Mouse (Mus musculus) gonadal fat pad, adult 2 months (tissue): ENCODE data around the gene Fam57a. TPM values are rescaled to one million over a fixed set of nuclear protein-coding genes. Genes with fewer than 3 reads are reported as not detected.
"Not testable (repeated sequence)": the region's sequence is repeated elsewhere in the genome, so short reads cannot be mapped to it uniquely, and the experiment has no call there.

Source experiments
- DNase-seq: peaks from one replicate; pipeline ENCODE4 v3.0.0-alpha.2; 2012; ENCODE audit warnings: low read depth
- polyA plus RNA-seq: library from polyadenylated mRNA; depleted of rRNA; stranded (reverse); fragments of >200 nt; gene quantifications from 2 replicates; pipeline ENCODE4 v1.2.3, GENCODE M21; 2012

Gene Fam57a
- polyA plus RNA-seq, 1 experiment = 9.2 TPM

- peak; percentile 88 for DNase-seq
Observed at GRCm38 (mm10) chr11:76180146-76180540, 672 bp downstream of the Fam57a start.

DNA sequence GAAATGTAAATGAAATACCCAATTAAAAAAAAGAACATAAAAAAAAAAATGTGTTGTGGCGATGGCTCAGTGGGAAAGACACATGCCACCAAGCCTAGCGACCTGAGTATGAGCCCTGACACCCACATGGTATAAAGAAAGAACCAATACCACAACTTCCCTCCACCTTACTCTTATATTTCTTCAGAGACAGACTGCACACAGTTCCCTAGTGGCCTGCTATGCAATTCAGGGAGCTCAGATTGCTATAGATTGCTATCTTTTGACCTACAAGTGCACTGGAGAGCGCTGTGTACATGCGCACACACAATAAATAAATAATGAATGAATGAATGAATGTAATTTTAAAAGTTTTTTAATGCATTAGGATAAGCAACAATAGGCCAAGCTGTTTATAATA lies 4.3 kb downstream of the Fam57a start:
- no peak for DNase-seq

DNA sequence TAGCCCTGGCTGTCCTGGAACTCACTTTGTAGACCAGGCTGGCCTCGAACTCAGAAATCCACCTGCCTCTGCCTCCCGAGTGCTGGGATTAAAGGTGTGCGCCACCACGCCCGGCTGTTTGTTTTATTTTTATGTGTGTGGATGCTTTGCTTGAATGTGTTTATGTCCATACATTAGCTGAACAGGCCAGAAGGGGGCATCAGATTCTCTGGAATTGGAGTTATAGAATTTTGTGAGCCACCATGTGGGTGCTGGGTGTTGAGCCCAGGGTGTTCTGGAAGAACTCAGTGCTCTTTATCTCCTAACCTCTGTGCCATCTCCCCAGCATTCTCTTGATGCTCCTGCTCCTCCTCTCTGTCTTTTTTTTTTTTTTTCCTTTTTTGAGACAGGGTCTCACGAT lies 7.4 kb downstream of the Fam57a start:
- DNase-seq = no peak

DNA sequence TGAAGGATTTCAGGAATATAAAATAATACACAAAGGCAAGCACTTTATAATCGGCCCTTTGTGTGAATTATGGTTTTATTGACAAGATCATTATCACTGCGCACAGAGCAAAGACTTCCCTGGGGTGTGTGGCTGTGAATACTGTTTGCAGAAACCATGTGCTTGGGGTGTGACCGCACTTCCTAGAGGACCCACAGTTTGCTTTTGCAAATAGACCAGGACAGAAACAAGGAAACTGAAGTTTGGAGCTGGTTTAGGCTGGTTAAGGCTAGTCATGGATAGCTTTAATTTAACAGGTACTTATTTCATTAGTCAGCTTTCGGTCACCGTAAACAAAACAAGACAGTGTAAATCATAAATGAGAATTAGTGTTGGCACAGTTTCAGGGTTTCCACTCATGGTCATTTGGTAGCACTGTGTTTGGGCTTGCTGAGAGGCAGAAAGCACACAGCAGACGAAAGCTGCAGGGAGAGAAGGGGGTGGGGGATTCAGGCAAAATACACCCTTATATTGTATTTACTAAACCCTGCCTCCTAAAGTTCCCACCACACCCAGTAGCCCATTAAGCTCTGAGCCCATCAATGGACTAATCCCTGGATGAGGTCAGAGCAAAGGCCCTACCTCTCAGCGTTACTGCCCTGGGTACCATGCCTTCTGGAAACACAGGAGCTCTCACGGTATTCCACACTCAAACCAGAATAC lies 17.0 kb downstream of the Fam57a start:
- DNase-seq = no peak

- DNase-seq = no peak
Observed at GRCm38 (mm10) chr11:76196977-76197469, 17.6 kb downstream of the Fam57a start.

DNA sequence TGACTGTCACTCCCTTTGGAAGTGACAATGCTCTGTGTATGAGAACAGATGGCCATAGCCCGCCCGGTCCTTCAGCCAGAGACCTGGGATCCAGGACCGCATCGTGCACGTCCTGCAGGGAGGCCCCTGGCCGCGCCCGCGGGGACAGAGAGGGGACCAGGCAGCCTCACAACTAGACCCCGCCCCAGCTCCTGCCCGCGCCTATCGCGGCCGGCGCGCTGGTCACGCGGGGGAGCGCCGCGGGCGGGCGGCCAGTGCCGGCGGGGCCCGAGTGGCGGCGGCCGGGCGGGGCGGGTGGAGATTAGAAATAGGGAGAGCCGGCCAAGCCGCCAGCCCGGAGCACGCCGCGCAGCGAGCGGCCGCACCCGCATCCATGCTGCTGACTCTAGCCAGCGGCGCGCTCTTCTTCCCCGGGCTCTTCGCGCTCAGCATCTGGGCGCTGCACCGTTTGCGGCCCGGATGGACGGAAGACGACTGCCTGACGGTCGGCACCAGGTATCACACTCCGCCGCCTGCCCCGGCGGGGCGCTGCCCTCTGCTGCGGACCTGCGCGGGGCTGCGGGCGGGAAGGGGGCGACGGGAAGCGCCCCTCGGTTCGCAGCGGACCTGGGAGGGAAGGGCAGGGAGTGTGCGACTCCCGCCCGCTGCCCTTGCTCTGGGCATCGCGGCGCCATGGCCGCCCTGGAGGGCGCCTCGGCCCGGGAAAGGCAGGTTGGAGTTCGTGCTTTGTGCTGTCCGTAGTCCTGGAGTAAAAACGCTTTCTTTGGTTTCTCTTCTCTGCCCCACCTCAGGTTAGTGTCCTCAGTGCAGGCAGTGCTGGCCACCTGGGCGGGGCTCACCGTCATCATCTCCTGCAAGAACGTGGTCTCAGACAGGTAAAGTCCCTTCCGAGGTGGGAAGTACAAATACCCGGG lies 22.5 kb downstream of the Fam57a start:
- no peak for DNase-seq

GRCm38 (mm10) chr11:76206793-76207192 lies 27.3 kb downstream of the Fam57a start:
- DNase-seq = no peak

DNA sequence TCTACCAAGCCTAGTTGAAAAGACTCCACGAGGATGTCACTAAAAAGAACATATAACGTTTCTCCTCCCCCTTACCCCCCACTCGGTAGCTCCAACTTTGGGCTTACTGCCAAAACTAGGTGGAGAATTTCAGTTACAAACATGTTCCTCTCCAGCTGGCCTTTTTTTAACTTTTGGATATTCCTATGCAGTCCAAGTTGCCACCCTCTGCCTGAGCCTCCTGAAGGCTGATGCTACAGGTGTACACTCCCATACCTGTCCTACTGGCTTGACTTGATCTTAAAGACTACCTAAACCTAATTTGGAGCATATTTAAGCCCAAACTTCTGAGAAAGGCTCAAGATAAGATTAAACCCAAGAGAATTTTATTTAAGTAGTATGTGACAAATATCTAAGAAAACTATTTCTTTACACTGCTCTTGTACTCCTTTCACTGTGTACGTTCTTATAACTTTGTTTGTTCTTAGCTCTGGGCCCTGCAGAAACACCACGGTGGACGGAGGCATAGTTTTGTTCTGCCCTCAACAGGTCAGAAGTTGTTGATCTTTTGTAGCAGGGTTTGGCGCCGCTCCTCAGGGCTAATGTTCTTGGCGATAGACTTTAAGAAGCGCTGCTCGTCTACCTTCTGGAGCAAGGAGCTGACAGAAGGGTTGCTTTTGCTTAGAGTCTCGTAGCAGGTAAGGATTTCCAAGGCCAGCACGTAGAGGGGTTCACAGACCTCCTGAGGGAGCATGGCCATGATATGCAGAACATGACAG lies 30.9 kb downstream of the Fam57a start:
- no peak for DNase-seq

DNA sequence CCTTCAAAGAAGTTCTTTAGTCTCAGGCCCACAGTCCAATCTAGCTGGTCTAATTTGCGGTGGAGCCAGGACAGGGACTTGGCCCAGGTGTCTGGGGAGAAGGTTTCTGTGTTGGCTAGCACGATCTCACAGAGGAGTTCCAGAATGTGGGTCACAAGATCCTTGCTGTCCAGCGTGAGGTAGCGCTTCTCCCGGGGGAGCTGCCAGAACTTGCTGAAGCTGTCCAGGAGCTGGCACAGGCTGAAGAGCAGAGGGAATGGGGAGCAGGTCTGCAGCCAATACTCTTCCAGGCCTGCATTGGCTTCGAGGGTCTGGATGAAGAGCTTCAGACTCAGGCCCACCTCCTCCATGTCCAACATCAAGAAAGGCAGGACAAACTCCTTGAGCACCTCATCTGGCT lies 32.1 kb downstream of the Fam57a start:
- not testable (repeated sequence) for DNase-seq

DNA sequence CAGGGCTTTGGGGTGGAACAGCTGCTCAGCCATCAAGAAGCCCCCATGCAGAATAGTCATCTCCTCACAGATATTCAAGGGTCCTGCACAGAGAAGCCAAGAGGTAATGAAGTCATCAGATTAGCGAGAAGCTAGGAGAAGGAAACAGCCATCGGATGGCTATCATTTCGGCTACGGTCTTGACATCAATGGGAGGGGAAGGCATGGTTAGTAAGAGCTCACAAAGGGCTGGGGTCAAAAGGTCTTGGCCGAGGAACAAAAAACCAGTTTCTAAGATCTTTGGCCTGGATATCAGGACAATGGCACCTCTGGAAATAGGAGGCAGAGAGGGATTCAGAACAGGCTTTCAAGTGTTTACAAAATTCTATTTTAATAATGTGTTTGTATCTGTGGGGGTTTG lies 34.4 kb downstream of the Fam57a start:
- DNase-seq = no peak

DNA sequence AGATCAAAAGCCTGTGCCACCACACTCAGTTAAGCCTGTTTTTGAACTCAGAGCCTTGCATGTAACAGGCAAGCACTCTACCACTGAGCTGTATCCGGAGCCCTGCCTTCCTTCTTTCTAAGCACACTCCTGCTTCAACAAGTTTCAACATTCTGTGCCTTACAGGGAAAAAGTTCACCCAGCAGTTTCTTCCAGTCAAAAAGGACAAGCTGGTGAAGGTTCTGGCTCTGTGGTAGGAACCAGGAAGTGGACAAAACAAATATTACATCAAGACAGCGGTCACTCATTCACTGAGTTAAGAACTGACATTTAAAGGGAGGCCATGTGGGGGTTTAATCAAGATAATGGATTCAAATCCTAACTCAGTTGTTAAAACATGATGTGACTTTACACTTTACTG lies 35.5 kb downstream of the Fam57a start:
- no peak for DNase-seq

DNA sequence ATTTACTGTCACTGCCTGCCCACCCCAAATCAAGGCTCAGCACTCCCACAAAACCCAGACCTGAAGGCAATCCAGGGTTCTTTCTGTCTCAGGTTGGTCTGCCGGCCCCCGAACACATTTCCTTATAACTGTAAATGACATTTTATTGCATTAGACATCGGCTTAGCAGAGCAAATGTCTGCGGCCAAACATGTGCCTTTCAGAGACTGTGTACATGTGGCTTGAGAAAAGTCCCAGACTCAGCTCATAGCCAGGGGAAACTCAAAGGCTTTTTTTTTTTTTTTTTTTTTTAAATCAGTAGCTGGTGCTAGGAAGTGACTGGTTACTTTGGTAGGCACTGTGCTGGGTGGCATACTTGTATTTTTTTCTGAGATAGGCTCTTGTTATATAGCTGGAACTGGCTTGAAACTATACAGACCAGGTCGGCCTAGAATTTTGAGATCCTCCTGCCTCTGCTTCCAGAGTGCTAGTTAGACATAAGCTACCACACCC lies 36.6 kb downstream of the Fam57a start:
- DNase-seq = no peak

GRCm38 (mm10) chr11:76216681-76217389 lies 37.4 kb downstream of the Fam57a start:
- DNase-seq = peak; percentile 100

- DNase-seq = peak; percentile 61
Observed at GRCm38 (mm10) chr11:76217390-76217800, 37.9 kb downstream of the Fam57a start, which contains the start of the genes Dbil5 and Gemin4. Dbil5 (plus strand) TSS chr11:76217608. Gemin4 (minus strand) TSS chr11:76217664.

- no peak for DNase-seq
Observed at GRCm38 (mm10) chr11:76224631-76225030, 45.2 kb downstream of the Fam57a start.

DNA sequence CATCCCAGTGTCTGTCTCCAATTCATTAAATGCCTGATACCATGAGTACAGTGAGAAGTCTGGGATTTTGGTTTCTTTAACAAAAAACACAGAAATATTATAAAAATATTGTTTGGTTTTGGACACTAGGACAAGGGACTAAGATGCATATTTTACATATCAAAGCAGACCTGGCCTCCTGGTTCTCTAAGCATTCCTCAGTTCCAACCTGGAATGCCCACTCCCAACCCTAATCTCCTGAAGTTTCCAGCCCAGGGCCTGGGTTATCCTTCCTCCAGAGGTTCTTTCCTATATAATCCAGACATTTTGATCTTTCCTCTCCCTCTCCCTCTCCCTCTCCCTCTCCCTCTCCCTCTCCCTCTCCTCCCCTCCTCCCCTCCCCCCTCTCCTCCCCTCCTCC lies 45.6 kb downstream of the Fam57a start:
- no peak for DNase-seq

DNA sequence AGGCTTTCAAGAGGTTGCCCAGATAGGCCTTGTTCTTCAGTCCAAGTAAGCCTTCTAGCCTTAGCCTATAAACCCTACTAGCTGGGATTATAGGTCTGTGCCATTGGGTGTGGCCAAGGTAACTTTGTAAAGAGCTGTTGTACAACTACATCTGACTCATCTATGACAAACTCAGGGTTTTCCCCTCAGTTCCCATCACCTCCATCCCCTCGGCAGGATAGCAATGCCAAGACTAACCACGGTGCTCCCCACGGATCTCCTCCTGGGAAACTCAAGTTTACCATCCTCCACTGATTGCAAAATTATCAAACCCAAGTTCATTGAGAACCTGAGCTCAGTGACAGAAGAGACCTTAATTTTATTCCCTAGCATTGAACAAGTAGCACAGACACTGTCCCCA lies 56.7 kb downstream of the Fam57a start:
- no peak for DNase-seq

DNA sequence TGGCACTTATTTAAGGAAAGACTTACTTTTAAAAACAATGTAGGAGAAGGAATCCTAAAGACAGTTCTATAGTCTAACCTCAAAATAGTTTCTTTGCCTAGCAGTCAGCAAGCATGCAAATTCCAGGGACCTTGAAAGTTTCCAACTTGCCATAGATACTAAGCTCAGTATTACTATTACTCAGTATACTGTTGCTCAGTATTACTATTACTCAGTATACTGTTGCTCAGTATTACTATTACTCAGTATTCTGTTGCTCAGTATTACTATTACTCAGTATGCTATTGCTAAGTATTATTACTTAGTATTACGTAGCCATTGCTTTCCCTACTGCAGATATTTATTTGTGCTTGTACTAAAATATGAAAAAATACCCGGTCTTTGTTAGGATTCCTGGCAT lies 60.3 kb downstream of the Fam57a start:
- no peak for DNase-seq

DNA sequence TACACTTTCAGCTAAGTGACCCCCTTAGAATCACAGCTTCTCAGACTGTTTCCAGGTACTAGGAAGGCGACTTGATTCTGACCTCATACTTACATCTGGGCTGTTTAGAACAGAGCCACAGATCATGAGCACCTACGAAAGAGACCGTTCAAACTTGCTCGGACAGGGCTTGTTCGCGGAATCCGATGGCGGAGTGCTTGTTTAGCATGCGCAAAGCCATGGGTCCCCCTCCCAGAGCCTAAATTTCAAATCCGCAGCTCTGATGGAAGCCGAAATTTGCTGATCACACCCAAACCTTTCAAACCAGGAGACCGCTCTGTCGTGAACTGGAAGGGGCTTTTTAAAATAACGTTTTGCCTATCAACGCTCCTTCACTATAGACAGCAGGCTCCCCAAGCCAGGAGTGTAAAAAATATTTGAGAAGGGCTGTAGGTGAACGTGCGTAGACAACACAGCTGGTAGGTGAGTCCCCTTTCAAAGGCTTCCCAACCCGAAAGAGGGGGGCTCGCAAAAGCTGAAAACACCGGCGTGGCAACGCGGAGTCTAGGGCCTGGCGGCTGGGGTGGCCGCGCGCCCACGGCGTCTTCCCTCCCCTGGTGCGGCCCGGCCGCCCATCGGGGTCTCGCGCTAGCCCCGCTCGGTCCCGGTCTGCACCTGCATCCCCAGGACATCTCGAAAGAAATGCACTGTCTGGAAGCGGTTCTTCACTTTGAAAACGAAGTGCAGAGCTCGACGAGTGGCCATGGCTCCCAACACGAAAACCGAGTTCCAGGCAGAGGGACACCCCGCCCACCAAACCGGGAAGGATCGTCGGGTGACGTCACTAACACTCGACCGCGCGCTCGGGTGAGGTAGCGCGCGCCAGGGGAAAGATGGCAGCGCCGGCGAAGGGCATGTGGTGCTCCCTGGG lies 63.7 kb downstream of the Fam57a start, which contains the start of the genes Mrm3 and Glod4:
TSS of gene Mrm3 (plus strand) at position 815 of the 910 bp plus-strand sequence.
TSS of gene Glod4 (minus strand) at position 825 of the 910 bp plus-strand sequence.
- DNase-seq = no peak
